Mouse (Mus musculus): Measurements from ENCODE around the gene Clic4.
"Not testable (repeated sequence)": the region's sequence is repeated elsewhere in the genome, so short reads cannot be mapped to it uniquely, and the experiment has no call there.

Clic4 gene

DNA sequence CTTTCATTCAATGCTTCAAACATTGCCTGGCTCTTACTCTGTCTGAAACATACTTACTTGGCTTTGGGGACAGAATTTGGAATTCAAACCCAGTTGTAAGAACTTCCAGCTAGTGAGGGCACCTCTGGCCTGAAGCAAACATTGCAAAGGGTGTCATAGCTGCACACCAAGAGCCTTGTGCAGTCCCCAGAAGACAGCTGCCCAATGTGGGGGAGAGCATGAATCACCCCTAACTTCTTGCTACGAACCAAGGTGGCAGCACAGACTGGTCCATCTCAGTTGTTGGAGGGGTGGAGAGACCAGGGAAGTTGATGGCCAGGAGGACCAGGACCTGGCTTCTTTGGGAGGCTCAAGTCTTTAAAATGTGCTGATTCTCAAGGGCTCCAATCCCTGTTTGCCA is 81.4 kb downstream of the Clic4 start:
- no peak for DNase-seq (ENCODE audit: low spot score in 2 of 2)

DNA sequence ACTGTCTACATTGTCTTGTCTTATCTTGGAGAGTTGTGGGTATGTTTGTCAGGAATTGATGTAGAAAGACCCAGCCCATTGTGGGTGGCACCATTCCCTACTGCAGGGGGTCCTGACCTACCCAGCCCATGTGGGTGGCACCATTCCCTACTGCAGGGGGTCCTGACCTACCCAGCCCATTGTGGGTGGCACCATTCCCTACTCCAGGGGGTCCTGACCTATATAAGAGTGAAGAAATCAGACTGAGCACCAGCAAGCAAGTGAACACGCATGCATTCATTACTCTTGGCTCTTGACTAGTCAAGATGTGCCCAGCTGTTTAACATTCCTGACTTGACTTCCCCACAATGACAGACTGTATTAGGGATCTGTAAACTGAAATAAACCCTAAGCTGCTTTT is 82.2 kb downstream of the Clic4 start:
- DNase-seq (ENCODE audit: low spot score in 2 of 2), result no peak

DNA sequence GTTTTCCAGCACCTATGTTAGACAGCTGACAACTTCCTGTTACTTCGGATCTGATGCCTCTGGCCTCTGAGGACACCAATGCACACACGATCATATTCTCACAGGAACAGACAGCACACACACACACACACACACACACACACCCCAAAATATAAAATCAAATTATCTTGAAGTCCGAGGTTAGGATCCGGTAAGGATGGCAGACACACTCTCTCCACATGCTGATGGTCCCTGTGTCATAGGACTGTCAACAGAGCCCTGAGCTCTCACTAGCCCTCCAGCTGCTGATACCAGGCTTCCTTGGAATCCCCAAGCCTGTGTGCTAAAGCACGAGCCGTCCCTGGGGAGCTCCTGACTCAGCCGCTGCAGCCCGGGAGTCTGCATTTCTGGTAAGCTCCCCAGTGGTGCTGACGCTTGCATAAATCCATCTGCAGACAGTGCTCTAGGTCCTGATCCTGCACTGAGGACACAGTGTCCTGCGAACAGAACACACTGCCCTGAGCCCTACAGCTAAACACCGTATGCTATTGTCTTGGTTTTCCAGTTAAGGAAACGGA is 83.1 kb downstream of the Clic4 start:
- no peak for DNase-seq (ENCODE audit: low spot score in 2 of 2)

DNA sequence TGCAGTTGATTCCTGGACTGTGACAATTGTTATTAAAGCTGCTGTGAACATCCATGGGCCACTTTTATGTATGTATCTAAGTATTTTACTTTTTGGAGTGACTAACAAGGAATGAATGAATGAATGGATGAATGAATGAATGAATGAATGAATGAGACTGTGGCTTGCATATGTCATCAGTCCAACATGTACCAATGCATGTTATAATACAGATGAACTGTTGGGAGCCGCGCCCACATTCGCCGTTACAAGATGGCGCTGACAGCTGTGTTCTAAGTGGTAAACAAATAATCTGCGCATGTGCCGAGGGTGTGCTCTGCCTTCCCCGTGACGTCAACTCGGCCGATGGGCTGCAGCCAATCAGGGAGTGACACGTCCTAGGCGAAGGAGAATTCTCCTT is 88.3 kb downstream of the Clic4 start:
- not testable (repeated sequence) for DNase-seq (ENCODE audit: low spot score in 2 of 2)

DNA sequence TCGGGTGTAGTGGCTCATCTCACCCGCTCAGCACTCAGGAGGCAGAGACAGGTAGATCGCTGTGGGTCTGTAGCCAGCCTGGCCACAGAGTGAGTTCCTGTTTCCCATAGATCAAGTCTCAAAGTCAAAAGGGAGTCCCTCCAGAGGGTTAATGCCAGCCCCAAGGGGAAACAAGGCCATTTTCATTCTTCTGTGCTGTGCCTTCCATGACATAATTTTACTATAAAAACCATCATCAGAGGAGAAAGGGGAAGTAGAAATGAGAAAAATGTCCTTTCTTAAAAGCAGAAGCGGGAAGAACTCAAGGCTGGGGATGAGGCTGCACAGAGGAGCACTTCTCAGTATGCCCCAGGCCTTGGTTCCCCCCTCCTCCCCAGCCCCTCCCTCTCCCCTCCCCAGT is 90.8 kb downstream of the Clic4 start:
- DNase-seq (ENCODE audit: low spot score in 2 of 2), result no peak

DNA sequence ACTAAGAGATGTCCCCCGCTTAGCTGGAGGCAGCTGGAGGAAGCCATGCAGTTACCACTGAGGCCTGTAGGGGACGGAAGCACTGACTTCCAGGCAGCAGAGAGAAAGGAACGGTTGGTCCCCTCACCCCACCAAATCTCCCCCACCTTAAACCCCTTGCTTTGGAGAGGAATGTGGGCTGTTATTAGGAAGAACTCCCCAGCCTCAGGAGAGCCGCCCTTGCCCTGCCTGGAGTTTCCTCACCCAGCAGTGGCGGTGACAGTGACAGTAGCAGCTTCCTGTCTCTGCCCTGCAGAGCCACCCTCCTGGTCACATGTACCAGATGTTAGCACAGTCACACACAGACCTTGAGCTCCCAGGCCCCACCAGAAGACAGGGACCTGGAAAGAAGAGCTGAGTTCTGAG is 93.5 kb downstream of the Clic4 start:
- no peak for DNase-seq (ENCODE audit: low spot score in 2 of 2)

DNA sequence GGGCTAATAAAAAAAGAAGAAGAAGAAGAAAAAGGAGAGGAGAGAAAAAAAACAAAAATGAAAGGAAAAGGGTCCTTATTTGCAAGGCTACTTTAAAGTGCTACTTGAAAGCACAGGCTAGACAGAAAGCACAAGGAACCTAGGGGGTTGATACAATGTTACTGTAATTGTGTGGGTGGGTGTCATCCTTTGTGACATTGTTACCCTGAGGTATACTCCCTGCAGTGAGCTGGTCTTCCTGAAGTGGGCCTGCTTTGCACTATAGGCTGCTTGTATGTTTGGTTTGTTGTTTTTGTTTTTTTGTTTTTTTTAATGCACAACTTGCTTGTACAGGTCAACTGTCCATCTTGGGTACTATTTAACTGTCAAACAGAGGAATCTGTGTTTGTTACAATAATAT is 95.0 kb downstream of the Clic4 start:
- no peak for DNase-seq (ENCODE audit: low spot score in 2 of 2)

DNA sequence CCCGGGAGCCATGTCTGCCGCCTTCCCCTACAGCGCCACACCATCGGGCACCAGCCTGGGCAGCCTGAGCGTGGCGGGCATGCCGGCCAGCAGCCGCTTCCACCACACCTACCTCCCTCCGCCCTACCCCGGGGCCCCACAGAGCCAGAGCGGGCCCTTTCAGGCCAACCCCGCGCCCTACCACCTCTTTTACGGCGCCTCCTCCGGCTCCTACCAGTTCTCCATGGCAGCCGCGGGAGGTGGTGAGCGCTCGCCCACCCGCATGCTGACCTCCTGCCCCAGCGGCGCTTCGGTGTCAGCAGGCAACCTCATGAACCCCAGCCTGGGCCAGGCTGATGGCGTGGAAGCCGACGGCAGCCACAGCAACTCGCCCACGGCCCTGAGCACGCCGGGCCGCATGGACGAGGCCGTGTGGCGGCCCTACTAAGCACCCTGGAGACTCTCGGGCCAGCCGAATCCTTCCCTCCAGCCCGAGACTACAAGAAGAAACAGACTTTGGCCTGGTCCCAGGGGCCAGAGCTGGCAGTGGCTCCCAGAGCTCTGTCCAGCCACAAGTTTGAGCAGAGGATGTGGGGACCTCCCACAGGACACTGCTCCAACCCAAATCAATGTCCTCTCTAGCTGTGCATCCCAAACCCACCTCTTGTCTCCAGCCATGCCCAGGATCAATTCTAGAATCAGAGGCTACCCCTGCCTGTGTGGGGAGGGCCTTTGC is 97.1 kb downstream of the Clic4 start:
- DNase-seq (ENCODE audit: low spot score in 2 of 2), result no peak

DNA sequence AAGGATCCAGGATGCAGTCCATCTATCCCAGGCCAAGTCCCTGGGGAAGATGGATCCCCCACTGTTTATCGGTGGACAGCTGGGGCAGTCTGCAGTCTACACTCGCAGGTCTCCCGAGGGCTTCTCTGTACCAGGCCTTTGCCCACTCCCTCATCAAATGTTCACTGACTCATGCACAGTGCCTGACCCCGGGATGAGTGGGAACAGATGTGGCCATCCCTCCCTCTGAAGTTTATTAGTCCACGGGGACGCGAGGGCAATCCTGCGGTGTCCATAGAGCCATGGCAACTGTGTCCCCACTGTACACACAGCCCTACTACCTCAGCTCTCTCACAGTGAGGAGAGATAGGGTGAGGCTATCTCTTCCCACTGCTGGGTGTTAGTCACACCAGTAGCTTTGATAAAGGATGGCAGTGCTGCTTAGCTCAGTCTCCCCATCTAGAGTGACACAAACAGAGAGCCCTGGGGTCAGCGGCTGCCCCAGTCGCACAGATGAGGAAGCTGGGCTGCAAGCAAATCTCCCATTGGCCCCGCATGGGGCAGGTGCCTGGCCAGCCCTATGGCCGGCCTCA is 101.2 kb downstream of the Clic4 start:
- DNase-seq (ENCODE audit: low spot score in 2 of 2), result no peak

DNA sequence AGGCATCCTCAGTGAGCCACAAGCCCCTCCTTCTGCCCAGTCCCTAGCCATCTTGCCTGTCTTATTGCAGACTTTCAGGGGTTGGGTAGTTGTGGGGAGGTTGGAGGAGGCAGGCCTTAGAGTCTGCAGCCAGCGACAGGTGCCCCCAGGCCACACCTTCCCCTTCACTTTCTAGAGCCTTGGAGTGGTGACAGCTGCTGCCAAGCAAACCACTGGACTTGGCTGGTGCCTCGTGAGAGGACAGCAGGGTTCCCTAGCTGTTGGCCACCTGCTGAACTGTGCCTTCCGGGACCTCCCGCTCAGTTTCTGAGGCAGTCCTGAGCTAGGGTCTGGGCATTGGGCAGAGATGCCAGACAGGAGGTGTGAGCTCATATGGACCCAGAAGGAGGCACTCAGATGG is 103.1 kb downstream of the Clic4 start:
- no peak for DNase-seq (ENCODE audit: low spot score in 2 of 2)

DNA sequence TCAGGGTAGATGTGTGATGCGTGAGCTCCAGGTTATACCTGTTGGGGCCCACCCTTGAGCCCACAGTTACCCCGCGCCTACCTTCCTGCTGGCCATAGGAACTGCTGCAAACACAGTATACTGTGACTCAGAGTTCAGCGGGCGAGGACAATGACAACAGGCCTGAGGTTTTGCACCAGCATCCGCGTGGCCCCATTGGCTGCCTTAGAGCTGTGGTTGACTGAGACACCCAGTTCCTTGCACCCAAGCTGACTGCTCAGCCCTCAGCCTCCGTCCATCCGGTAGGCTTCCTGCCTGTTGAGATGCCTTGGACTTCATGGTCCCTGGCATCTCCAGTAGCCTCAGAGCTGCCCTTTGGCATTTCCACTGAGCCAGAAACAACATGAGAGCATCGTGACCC is 103.5 kb downstream of the Clic4 start:
- no peak for DNase-seq (ENCODE audit: low spot score in 2 of 2)

DNA sequence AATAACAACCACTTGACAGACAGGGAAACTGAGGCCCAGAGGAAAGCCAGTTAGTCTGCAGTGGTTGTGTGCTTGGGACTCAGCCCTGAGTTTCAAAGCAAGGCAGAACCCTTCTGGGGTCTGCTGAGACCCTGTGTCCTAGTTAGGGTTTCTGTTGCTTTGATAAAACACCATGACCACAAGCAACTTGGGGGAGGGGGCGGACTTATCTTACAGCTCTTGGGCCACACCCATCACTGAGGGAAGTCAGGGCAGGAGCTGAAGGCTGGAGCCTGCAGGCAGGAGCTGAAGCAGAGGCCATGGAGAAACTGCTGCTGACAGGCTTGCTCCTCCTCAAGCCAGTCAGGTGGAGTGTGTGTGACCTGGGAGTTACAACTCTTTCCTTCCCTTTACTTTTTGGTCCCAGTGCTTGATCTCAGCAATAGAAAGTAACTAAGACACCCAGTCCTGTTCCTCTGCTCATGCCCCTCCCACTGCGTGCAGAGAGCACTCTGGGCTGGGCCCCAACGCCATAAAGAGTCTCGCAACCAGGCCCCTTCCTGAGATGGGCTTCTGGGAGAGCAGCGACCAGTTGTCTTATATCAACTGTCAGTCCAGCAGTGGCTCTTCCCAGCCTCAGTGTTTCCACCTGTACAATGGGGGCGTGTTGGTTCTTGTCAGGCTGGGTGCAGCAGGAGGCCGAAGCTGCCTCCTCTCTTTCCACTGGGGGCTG is 104.6 kb downstream of the Clic4 start:
- DNase-seq (ENCODE audit: low spot score in 2 of 2), result no peak

DNA sequence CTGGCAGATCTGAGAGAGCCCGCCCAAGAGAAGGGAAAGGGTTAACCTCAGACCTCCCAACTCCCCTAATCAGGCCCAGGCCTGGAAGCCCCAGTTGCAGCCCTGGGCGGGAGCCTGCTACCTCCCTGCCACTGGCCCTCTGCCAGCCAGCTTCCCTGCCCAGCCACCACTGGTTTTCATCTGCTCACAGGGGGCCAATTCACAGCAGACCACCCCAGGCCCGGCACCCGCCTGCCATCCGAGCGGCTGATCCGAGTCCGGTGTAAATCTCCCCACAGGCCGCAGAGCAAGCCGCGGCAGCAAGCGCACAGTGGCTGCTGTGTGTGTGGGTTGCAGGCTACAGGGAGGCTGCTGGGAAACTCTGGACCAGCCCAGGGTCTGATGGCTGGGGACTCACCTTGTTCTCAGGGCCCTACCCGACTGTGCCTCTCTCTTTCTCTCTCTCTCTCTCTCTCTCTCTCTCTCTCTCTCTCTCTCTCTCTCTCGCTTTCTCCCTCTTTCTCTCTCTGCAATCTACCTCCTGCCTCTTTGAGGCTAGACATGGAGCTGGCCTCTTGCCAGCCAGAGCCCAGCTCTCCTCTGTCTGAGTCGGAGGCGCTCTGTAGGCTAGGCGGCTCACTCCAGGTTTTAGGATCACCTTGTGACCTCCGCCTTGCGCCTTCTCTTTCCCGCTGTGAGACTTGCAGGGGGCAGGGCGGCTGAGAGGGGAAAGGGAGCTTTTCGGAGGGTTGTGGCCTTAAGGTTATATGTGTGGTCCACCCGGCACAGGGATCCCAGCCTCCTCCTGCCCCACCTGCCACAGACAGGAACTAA is 106.0 kb downstream of the Clic4 start:
- DNase-seq (ENCODE audit: low spot score in 2 of 2), result no peak

DNA sequence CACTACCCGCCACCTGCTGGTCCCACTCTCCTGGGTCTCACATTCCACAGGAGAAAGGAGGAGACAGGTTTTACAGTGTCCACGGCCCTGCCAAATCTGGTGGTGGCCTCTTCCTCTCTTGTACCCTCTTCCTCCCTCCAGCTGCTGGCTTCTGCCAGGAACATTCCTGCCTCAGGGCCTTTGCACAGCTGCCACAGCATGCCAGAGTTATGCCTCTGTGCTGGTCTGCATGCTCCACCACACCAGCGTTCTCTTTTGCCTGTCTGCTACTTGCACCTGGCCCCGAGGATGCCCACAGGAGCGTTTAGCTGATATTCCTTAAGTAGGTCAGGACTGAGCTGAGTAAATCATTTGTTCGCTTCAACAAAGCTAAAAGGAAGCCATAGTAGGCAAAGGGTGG is 106.9 kb downstream of the Clic4 start:
- DNase-seq (ENCODE audit: low spot score in 2 of 2), result no peak
